Mouse (Mus musculus) thymus, adult 2 months (tissue): Measurements from ENCODE around the gene Fosl1.

Experiments used
- CTCF ChIP-seq: fragments of 200-500 bp; IDR thresholded peaks from 2 replicates; pipeline ENCODE4 v1.5.1; 2012; ENCODE audit warnings: mild to moderate bottlenecking, control low read depth, low read length, moderate library complexity, borderline replicate concordance; ENCODE audit not compliant: control insufficient read depth, poor library complexity, insufficient read depth; ENCODE audit errors: extremely low read depth
- POLR2A ChIP-seq: fragments of 200-500 bp; IDR thresholded peaks from 2 replicates; pipeline ENCODE4 v1.6.1; 2012; ENCODE audit warnings: mild to moderate bottlenecking, low read length, control low read depth, moderate library complexity; ENCODE audit not compliant: control insufficient read depth, poor library complexity, insufficient read depth; ENCODE audit errors: extremely low read depth

- TF ChIP-seq CTCF (no peak), POLR2A (no peak)
These were observed 26.8 kb upstream of the Fosl1 start for GRCm38 (mm10) chr19:5420579-5420978.
